Mouse (Mus musculus) neural tube, embryonic 12.5 days (tissue): ENCODE measurements at regions not wholly inside any gene's neighbourhood (a gene's known extent, or its start where the extent isn't known, plus 50 kb on each side); places are given as distances from the start of the nearest gene placed in this dataset.

Source experiments
- ATAC-seq: fragments of 200-750 bp; cut with Nextera tagmentation; 2 replicates; pipeline ENCODE4 v1.8.0; 2017; ENCODE audit warnings: low read depth, mild to moderate bottlenecking, moderate TSS enrichment, moderate library complexity; ENCODE audit not compliant: low FRiP score
- H3K27ac ChIP-seq: fragments of 300-500 bp; sonication (generic); 2 replicates; pipeline ENCODE4 v1.5.1; 2016
- H3K27me3 ChIP-seq: fragments of 300-500 bp; sonication (generic); replicated peaks from 2 replicates; pipeline ENCODE4 v1.6.1; 2016; ENCODE audit warnings: mild to moderate bottlenecking
- H3K36me3 ChIP-seq: fragments of 300-500 bp; sonication (generic); 2 replicates; pipeline ENCODE4 v1.6.1; 2016; ENCODE audit warnings: mild to moderate bottlenecking
- H3K4me1 ChIP-seq: fragments of 300-500 bp; sonication (generic); 2 replicates; pipeline ENCODE4 v1.6.1; 2016
- H3K4me2 ChIP-seq: fragments of 300-500 bp; sonication (generic); replicated peaks from 2 replicates; pipeline ENCODE4 v1.6.1; 2016; ENCODE audit warnings: mild to moderate bottlenecking
- H3K4me3 ChIP-seq: fragments of 300-500 bp; sonication (generic); 2 replicates; pipeline ENCODE4 v1.5.1; 2016
- H3K9ac ChIP-seq: fragments of 300-500 bp; sonication (generic); 2 replicates; pipeline ENCODE4 v1.6.1; 2016; ENCODE audit warnings: mild to moderate bottlenecking
- H3K9me3 ChIP-seq: fragments of 300-500 bp; sonication (generic); 2 replicates; pipeline ENCODE4 v1.6.1; 2016; ENCODE audit warnings: mild to moderate bottlenecking
- WGBS: fragments of 180-500 bp; shearing (Covaris S2); methylation state at CpG from one replicate; pipeline ENCODE4 v1.1.7; 2016; 5-methylcytosine and 5-hydroxymethylcytosine counted together

GRCm38 (mm10) chr16:76104673-76105072 is 82.6 kb upstream of the Samsn1 start:
- Histone ChIP-seq H3K9ac (no peak overlapping the region), H3K4me3 (no peak overlapping the region), H3K27ac (no peak overlapping the region), H3K36me3 (no peaks in the 10 kb centered on the region), H3K4me1 (no peaks in the 10 kb centered on the region), H3K27me3 (no peaks in the 10 kb centered on the region), H3K4me2 (no peak overlapping the region), H3K9me3 (no peaks in the 10 kb centered on the region)
- 92% methylated on average over 6 of the region's 6 CpGs for WGBS
- ATAC-seq, result no peak

DNA sequence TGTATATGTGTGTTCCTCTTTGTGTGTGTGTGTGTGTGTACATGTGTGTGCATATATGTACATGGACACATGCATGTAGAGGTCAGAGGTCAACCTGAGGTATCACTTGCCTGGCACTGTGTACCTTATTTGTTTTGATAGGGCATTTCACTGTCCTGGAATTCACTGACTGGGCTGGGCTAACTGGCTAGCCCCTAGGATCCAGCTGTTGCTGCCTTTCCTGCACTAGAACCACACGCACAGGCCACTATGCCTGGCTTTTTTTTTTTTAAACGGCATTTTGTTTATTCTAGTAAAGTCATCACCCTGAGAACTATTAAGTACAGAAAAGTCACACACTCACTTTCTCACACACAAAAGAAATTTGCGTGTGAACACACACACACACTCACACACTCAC is 79.7 kb upstream of the Samsn1 start:
- H3K4me2 ChIP-seq, result no peak overlapping the region
- 88% methylated on average over 3 of the region's 3 CpGs for WGBS
- no peaks in the 10 kb centered on the region for H3K36me3 ChIP-seq
- no peak overlapping the region for H3K9ac ChIP-seq
- no peak for ATAC-seq
- no peaks in the 10 kb centered on the region for H3K4me1 ChIP-seq
- no peak overlapping the region for H3K4me3 ChIP-seq
- no peaks in the 10 kb centered on the region for H3K27me3 ChIP-seq
- no peaks in the 10 kb centered on the region for H3K9me3 ChIP-seq
- no peak overlapping the region for H3K27ac ChIP-seq

DNA sequence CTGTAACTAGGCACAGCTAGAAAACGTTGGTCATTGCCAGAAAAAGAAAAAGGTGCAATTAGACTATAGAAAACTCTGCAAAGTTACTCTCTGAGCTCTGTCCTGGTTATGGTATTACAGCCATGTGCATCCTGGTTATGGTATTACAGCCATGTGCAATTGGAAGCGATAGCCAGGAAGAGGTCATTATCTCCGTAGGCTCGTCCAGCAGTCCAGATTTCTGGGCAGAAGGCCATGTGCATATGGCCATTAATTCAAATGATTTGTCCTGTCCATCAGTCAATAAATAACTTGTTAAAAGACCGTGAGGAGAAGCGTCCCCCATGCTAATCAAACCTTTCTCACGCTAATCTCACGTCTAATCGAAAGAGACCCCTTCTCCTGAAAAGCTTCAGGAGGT is 75.7 kb upstream of the Samsn1 start:
- H3K27ac ChIP-seq, result no peak overlapping the region
- H3K36me3 ChIP-seq, result no peaks in the 10 kb centered on the region
- no peaks in the 10 kb centered on the region for H3K27me3 ChIP-seq
- no peaks in the 10 kb centered on the region for H3K4me1 ChIP-seq
- 83% methylated on average over 9 of the region's 9 CpGs for WGBS
- no peak overlapping the region for H3K9ac ChIP-seq
- no peak for ATAC-seq
- H3K4me2 ChIP-seq, result no peak overlapping the region
- no peak overlapping the region for H3K4me3 ChIP-seq
- no peaks in the 10 kb centered on the region for H3K9me3 ChIP-seq

- no peak overlapping the region for H3K4me3 ChIP-seq
- H3K27ac ChIP-seq, result no peak overlapping the region
- H3K9me3 ChIP-seq, result no peaks in the 10 kb centered on the region
- no peaks in the 10 kb centered on the region for H3K4me1 ChIP-seq
- H3K9ac ChIP-seq, result no peak overlapping the region
- no peaks in the 10 kb centered on the region for H3K27me3 ChIP-seq
- no peaks in the 10 kb centered on the region for H3K36me3 ChIP-seq
- WGBS, result 85% methylated on average over 4 of the region's 4 CpGs
- no peak overlapping the region for H3K4me2 ChIP-seq
- ATAC-seq, result no peak
These were observed 74.3 kb upstream of the Samsn1 start for GRCm38 (mm10) chr16:76096363-76096762.

- H3K4me2 ChIP-seq, result no peak overlapping the region
- no peak for ATAC-seq
- no peak overlapping the region for H3K4me3 ChIP-seq
- no peaks in the 10 kb centered on the region for H3K4me1 ChIP-seq
- 95% methylated on average over 4 of the region's 4 CpGs for WGBS
- no peaks in the 10 kb centered on the region for H3K27me3 ChIP-seq
- H3K27ac ChIP-seq, result no peak overlapping the region
- H3K9ac ChIP-seq, result no peak overlapping the region
- H3K9me3 ChIP-seq, result no peaks in the 10 kb centered on the region
- no peaks in the 10 kb centered on the region for H3K36me3 ChIP-seq
These were observed 63.3 kb upstream of the Samsn1 start for GRCm38 (mm10) chr16:76085363-76085762.

GRCm38 (mm10) chr16:76082465-76082864 is 60.4 kb upstream of the Samsn1 start:
- H3K9ac ChIP-seq, result no peak overlapping the region
- WGBS, result 92% methylated on average over 4 of the region's 4 CpGs
- no peaks in the 10 kb centered on the region for H3K36me3 ChIP-seq
- no peak overlapping the region for H3K4me3 ChIP-seq
- H3K27ac ChIP-seq, result no peak overlapping the region
- H3K4me1 ChIP-seq, result no peaks in the 10 kb centered on the region
- ATAC-seq, result no peak
- H3K9me3 ChIP-seq, result no peaks in the 10 kb centered on the region
- H3K4me2 ChIP-seq, result no peak overlapping the region
- H3K27me3 ChIP-seq, result no peaks in the 10 kb centered on the region

DNA sequence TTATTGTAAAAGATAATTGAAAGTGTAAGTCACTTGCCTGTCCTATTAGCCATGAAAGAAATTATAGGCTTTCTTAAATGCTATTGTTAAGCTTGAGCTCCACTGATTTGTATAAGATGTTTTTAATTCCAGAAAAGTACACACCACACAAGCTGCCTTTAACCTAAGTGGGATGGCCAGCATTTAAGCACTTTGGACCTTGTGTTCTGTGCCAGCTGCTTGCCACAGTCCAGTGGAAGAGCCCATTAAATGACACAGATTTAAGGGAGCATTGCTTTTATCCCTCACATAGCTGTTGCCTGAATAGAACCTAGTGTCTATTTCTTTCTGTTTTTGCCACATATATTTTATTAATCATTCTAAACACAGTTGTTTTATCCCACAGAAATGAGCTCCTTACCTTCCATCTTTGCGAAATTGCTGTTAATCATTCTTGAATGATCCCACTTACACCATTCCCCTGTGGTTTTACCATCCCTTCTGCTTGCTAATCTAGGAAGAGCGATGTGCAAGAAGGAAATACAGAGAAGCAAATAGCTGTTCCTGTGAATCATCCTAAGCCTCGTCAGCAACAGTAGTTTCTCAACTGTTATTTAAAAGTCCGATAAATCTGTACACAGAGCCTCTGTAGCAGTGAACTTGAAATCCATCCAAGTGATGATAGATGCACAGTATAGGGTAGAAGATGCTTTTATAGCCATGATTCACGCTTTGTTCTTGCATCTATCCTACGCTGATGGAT is 57.9 kb upstream of the Samsn1 start:
- no peak for ATAC-seq
- 87% methylated on average over 6 of the region's 6 CpGs for WGBS
- H3K4me3 ChIP-seq, result no peak overlapping the region
- H3K36me3 ChIP-seq, result no peaks in the 10 kb centered on the region
- no peaks in the 10 kb centered on the region for H3K27me3 ChIP-seq
- no peak overlapping the region for H3K9ac ChIP-seq
- H3K4me2 ChIP-seq, result no peak overlapping the region
- H3K9me3 ChIP-seq, result no peaks in the 10 kb centered on the region
- no peak overlapping the region for H3K27ac ChIP-seq
- no peaks in the 10 kb centered on the region for H3K4me1 ChIP-seq

DNA sequence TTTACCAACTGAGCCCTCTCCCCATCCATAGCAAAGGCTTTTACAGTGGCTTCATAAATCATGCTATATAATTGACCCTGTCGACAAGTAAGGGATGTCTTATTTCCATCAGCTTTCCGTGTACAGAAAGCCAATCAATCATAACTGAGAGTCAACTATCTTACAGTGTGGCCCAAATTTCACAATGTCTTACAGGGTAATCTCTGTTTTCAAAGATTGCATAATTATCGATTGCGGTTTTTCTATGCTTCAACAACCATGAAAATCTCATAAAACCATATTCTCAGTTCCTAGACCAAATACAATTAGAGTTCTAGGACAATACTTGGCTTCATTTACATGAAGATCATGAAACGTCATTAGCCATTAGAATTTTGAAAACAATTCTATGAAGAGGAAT is 56.1 kb upstream of the Samsn1 start:
- H3K36me3 ChIP-seq, result no peaks in the 10 kb centered on the region
- WGBS, result 83% methylated on average over 5 of the region's 5 CpGs
- no peak for ATAC-seq
- no peak overlapping the region for H3K9ac ChIP-seq
- H3K27ac ChIP-seq, result no peak overlapping the region
- H3K9me3 ChIP-seq, result no peaks in the 10 kb centered on the region
- H3K4me1 ChIP-seq, result no peaks in the 10 kb centered on the region
- H3K27me3 ChIP-seq, result no peaks in the 10 kb centered on the region
- no peak overlapping the region for H3K4me2 ChIP-seq
- H3K4me3 ChIP-seq, result no peak overlapping the region

GRCm38 (mm10) chr16:76076231-76076630 is 54.1 kb upstream of the Samsn1 start:
- Histone ChIP-seq H3K4me1 (no peaks in the 10 kb centered on the region), H3K27me3 (no peaks in the 10 kb centered on the region), H3K27ac (no peak overlapping the region), H3K4me2 (no peak overlapping the region), H3K36me3 (no peaks in the 10 kb centered on the region), H3K9me3 (no peaks in the 10 kb centered on the region), H3K4me3 (no peak overlapping the region), H3K9ac (no peak overlapping the region)
- ATAC-seq, result no peak
- 76% methylated on average over 5 of the region's 5 CpGs for WGBS
